Comparison of ENCODE assay signal across 25 mouse cellular contexts in the genomic region with DNA sequence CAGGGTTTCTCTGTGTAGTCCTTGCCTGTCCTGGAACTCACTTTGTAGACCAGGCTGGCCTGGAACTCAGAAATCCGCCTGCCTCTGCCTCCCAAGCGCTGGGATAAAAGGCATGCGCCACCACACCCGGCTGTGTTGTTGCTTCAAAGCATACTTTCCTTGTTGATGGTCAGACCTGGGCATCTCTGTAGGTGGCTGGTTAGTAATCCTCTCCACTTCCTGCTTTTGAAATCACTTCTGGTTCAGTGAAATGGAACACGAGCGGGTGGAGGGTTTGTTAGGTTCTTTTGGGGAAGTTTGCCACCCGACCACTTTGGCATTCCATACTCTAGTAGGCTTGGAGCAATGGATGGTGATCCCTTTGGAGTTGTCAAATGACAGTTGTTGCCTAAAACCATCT. TPM values are rescaled to one million over a fixed set of nuclear protein-coding genes. Genes with fewer than 3 reads are reported as not detected.
DNase-seq lines count a peak whose midpoint lies in the region; ATAC-seq lines count a peak whose summit lies in the region.
"Had no signal": no experiment of that assay in that cellular context is flagged by ENCODE, and none has a peak within 500 bp of the region (broad histone marks: within the 10 kb centered on the region; RNA-seq: fewer than 3 reads in every experiment).

No protein-coding gene starts in this region.

- WGBS in forebrain, embryonic 13.5 days = 93% methylated on average over 7 of the region's 7 CpGs

- no peak overlapping the region for H3K4me2 ChIP-seq in forebrain, embryonic 13.5 days
- H3K4me2 ChIP-seq: embryonic facial prominence, embryonic 13.5 days; embryonic facial prominence, embryonic 15.5 days; forebrain, embryonic 12.5 days; forebrain, embryonic 15.5 days had no signal

- no peak overlapping the region for H3K4me3 ChIP-seq in forebrain, embryonic 13.5 days
- H3K4me3 ChIP-seq: embryonic facial prominence, embryonic 13.5 days; embryonic facial prominence, embryonic 15.5 days; erythroblast, embryonic 14.5 days; forebrain, embryonic 10.5 days; forebrain, embryonic 12.5 days; forebrain, embryonic 15.5 days had no signal

- H3K4me1 ChIP-seq in forebrain, embryonic 13.5 days = no peaks in the 10 kb centered on the region
- H3K4me1 ChIP-seq: embryonic facial prominence, embryonic 13.5 days; embryonic facial prominence, embryonic 15.5 days; forebrain, embryonic 15.5 days had no signal

- H3K9me3 ChIP-seq in forebrain, embryonic 13.5 days (replicated peaks) = no peaks in the 10 kb centered on the region
- H3K9me3 ChIP-seq: embryonic facial prominence, embryonic 13.5 days; embryonic facial prominence, embryonic 15.5 days; forebrain, embryonic 10.5 days; forebrain, embryonic 12.5 days; forebrain, embryonic 15.5 days had no signal

- peaks cover 91% of the 10 kb centered on the region for H3K36me3 ChIP-seq in forebrain, embryonic 13.5 days (ENCODE audit: poor library complexity, severe bottlenecking)
- H3K36me3 ChIP-seq: G1E had no signal

- H3K27me3 ChIP-seq in forebrain, embryonic 13.5 days = no peaks in the 10 kb centered on the region
- H3K27me3 ChIP-seq: embryonic facial prominence, embryonic 13.5 days; embryonic facial prominence, embryonic 15.5 days; forebrain, embryonic 12.5 days; forebrain, embryonic 15.5 days; Patski had no signal

- H3K27ac ChIP-seq in forebrain, embryonic 13.5 days = no peak overlapping the region
- H3K27ac ChIP-seq: embryonic facial prominence, embryonic 13.5 days; embryonic facial prominence, embryonic 15.5 days; forebrain, embryonic 10.5 days; forebrain, embryonic 12.5 days; forebrain, embryonic 15.5 days had no signal

- no peak overlapping the region for H3K9ac ChIP-seq in forebrain, embryonic 13.5 days
- H3K9ac ChIP-seq: embryonic facial prominence, embryonic 13.5 days; embryonic facial prominence, embryonic 15.5 days; forebrain, embryonic 12.5 days; forebrain, embryonic 15.5 days; forebrain, postnatal 0 days had no signal

- peak; percentile 64 for ATAC-seq in granulocyte monocyte progenitor cell, adult 5-6 weeks (replicated peaks; ENCODE audit: poor library complexity, severe bottlenecking)
- ATAC-seq in megakaryocyte progenitor cell, adult 5-6 weeks (replicated peaks; ENCODE audit: poor library complexity) = 0 out of 2 replicates have a peak, but pooled peaks have one; percentile 27
- no peak for ATAC-seq in forebrain, embryonic 13.5 days
- ATAC-seq: activated CD4-positive, CD25-positive, alpha-beta regulatory T cell, adult 4 months; forebrain, embryonic 15.5 days; forebrain, postnatal 0 days had no signal

- DNase-seq in 416B (ENCODE audit: low read depth) (peak; percentile 45), A20 (ENCODE audit: low read depth, low spot score) (peak; percentile 9)
- DNase-seq in embryo, embryonic 9.5 days (ENCODE audit: extremely low spot score) = no peak
- no peak for DNase-seq in thymus, postnatal 36 days
- DNase-seq: adrenal gland, adult 8-10 months; adrenal gland, postnatal 14 days; adrenal gland, postnatal 36 days; cerebellum, adult 11-12 months; cerebellum, adult 2 months; cerebellum, adult 9-10 months; cerebellum, postnatal 10 days; cerebellum, postnatal 25 days; forebrain, postnatal 0 days had no signal

RNA-seq across cellular contexts. Expression of gene Cpsf3, which starts 51.5 kb away (rescaled TPM):
- 123 and 125 TPM in 2 replicates for total RNA-seq in granulocyte monocyte progenitor cell, adult 5-6 weeks (2014; fragmentation: Nextera tagmentation)
- 100 and 103 TPM in 2 replicates for total RNA-seq in granulocyte monocyte progenitor cell, adult 5-6 weeks (2017)
- 138 and 156 TPM in 2 replicates for total RNA-seq in megakaryocyte progenitor cell, adult 5-6 weeks (2015)
- total RNA-seq in megakaryocyte progenitor cell, adult 5-6 weeks (2017) = 94.2 and 109 TPM in 2 replicates
- polyA plus RNA-seq in forebrain, embryonic 13.5 days (2015; fragmentation: Nextera tagmentation; extraction: Ambion mirVana) = 117 and 126 TPM in 2 replicates

RNA-seq across cellular contexts. Expression of gene Itgb1bp1, which starts 52.4 kb away (rescaled TPM):
- 32.0 and 33.8 TPM in 2 replicates for total RNA-seq in granulocyte monocyte progenitor cell, adult 5-6 weeks (2014; fragmentation: Nextera tagmentation)
- total RNA-seq in granulocyte monocyte progenitor cell, adult 5-6 weeks (2017) = 32.7 and 40.8 TPM in 2 replicates
- 36.5 and 40.6 TPM in 2 replicates for total RNA-seq in megakaryocyte progenitor cell, adult 5-6 weeks (2015)
- 28.4 and 32.2 TPM in 2 replicates for total RNA-seq in megakaryocyte progenitor cell, adult 5-6 weeks (2017)
- polyA plus RNA-seq in forebrain, embryonic 13.5 days (2015; fragmentation: Nextera tagmentation; extraction: Ambion mirVana) = 40.1 and 43.2 TPM in 2 replicates

Comparison
In these comparisons a context has a peak if more than half of its experiments do, and no peak if none do; other contexts are left out.
1. DNase-seq: peak in 416B (single experiment) and A20 (single experiment); none in embryo, embryonic 9.5 days (single experiment) and thymus, postnatal 36 days (0 of 2).